ENCODE assay signal across 8 mouse cellular contexts in the genomic region with DNA sequence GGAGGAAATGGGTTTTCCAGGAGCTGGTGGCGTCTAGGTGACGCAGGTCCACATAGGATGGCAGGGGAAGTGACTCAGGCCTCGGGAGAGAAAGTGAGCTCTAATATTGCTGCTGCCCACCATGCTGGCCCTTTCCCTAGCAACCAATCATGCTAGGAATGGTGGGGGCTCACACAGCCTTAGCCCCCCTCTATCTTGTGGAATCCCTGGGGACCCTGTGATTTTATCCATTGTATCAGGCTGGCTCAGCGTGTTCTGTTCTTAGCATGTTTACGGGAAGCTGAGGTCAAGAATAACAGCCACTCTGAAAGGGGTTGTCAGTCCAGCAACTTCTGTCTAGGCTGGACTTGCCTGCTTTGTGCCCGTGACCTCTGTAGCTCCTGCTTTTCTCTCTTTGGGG. TPM values are rescaled to one million over a fixed set of nuclear protein-coding genes. Genes with fewer than 3 reads are reported as not detected.
DNase-seq lines count a peak whose midpoint lies in the region; ATAC-seq and TF ChIP-seq lines count a peak whose summit lies in the region.

No protein-coding gene starts in this region.

- DNase-seq in cerebellum, adult 2 months, result no peak
- no peak for DNase-seq in cerebellum, adult 9-10 months
- no peak for DNase-seq in forebrain, postnatal 0 days
- DNase-seq in cerebellum, postnatal 36 days, result no peak
- no peak for DNase-seq in thymus, postnatal 36 days
- no peak for DNase-seq in adrenal gland, adult 2 months

- H3K9me3 ChIP-seq in forebrain, postnatal 0 days (ENCODE audit: low read length), result no peaks in the 10 kb centered on the region
- H3K9me3 ChIP-seq in intestine, embryonic 15.5 days, result no peaks in the 10 kb centered on the region
- no peaks in the 10 kb centered on the region for H3K9me3 ChIP-seq in midbrain, embryonic 13.5 days

- peaks cover 4% of the 10 kb centered on the region; the same call in 1 of the 2 replicates for H3K4me1 ChIP-seq in cerebellum, adult 2 months (ENCODE audit: control insufficient read depth, insufficient read depth, low read length)
- peaks cover 59% of the 10 kb centered on the region for H3K4me1 ChIP-seq in forebrain, postnatal 0 days (ENCODE audit: insufficient read depth)
- H3K4me1 ChIP-seq in intestine, embryonic 15.5 days (replicated peaks), result peaks cover 48% of the 10 kb centered on the region
- peaks cover 63% of the 10 kb centered on the region for H3K4me1 ChIP-seq in midbrain, embryonic 13.5 days (replicated peaks)

- 75% methylated on average over 6 of the region's 6 CpGs for WGBS in cerebellum, adult 2 months
- WGBS in forebrain, postnatal 0 days, result 37% methylated on average over 6 of the region's 6 CpGs
- WGBS in intestine, embryonic 15.5 days, result 60% methylated on average over 6 of the region's 6 CpGs
- 24% methylated on average over 6 of the region's 6 CpGs for WGBS in midbrain, embryonic 13.5 days

- H3K9ac ChIP-seq in forebrain, postnatal 0 days, result peak overlapping the region; percentile 69
- H3K9ac ChIP-seq in intestine, embryonic 15.5 days, result no peak overlapping the region
- H3K9ac ChIP-seq in midbrain, embryonic 13.5 days (replicated peaks), result peak overlapping the region; percentile 97

- H3K4me2 ChIP-seq in forebrain, postnatal 0 days (ENCODE audit: low read depth), result peak overlapping the region; percentile 71
- H3K4me2 ChIP-seq in intestine, embryonic 15.5 days (replicated peaks), result no peak overlapping the region
- peak overlapping the region; percentile 98 for H3K4me2 ChIP-seq in midbrain, embryonic 13.5 days (replicated peaks)

- TF ChIP-seq CTCF in cerebellum, adult 2 months (IDR thresholded peaks at IDR 0.05; ENCODE audit: borderline replicate concordance, insufficient read depth, low read depth, low read length), result no peak
- TF ChIP-seq CTCF in forebrain, postnatal 0 days (IDR thresholded peaks at IDR 0.05; ENCODE audit: low read depth), result no peak

- no peak for ATAC-seq in forebrain, postnatal 0 days
- no peak for ATAC-seq in intestine, embryonic 15.5 days
- ATAC-seq in midbrain, embryonic 13.5 days, result no peak

- H3K27ac ChIP-seq in cerebellum, adult 2 months (ENCODE audit: insufficient read depth, low read length), result peak overlapping the region; percentile 44; the same call in 1 of the 2 replicates
- peak overlapping the region; percentile 96 for H3K27ac ChIP-seq in forebrain, postnatal 0 days (ENCODE audit: low read depth, low read length)
- H3K27ac ChIP-seq in intestine, embryonic 15.5 days, result peak overlapping the region; percentile 56
- peak overlapping the region; percentile 96 for H3K27ac ChIP-seq in midbrain, embryonic 13.5 days

- H3K27me3 ChIP-seq in cerebellum, adult 2 months (ENCODE audit: control insufficient read depth, insufficient read depth, low read length), result no peaks in the 10 kb centered on the region
- no peaks in the 10 kb centered on the region for H3K27me3 ChIP-seq in forebrain, postnatal 0 days (ENCODE audit: insufficient read depth, low read length)
- H3K27me3 ChIP-seq in intestine, embryonic 15.5 days (replicated peaks), result no peaks in the 10 kb centered on the region
- no peaks in the 10 kb centered on the region for H3K27me3 ChIP-seq in midbrain, embryonic 13.5 days

- no peak for TF ChIP-seq POLR2A in cerebellum, adult 2 months (IDR thresholded peaks at IDR 0.05; ENCODE audit: borderline replicate concordance, insufficient read depth, low read length)

- H3K36me3 ChIP-seq in forebrain, postnatal 0 days (ENCODE audit: insufficient read depth), result peaks cover 11% of the 10 kb centered on the region
- no peaks in the 10 kb centered on the region for H3K36me3 ChIP-seq in intestine, embryonic 15.5 days
- H3K36me3 ChIP-seq in midbrain, embryonic 13.5 days, result peaks cover 19% of the 10 kb centered on the region

- H3K4me3 ChIP-seq in cerebellum, adult 2 months (replicated peaks; ENCODE audit: insufficient read depth, low read depth, low read length), result no peak overlapping the region
- peak overlapping the region; percentile 41; the same call in 1 of the 2 replicates for H3K4me3 ChIP-seq in forebrain, postnatal 0 days (ENCODE audit: low read depth, low read length)
- H3K4me3 ChIP-seq in intestine, embryonic 15.5 days (replicated peaks), result no peak overlapping the region
- peak overlapping the region; percentile 71 for H3K4me3 ChIP-seq in midbrain, embryonic 13.5 days (replicated peaks)

RNA-seq across cellular contexts. Expression of a gene that starts 18.5 kb away (rescaled TPM):
- polyA plus RNA-seq in cerebellum, adult 2 months (2012; rRNA removed), result 0.16 and 0.25 TPM in 2 replicates
- 0.67 and 1.2 TPM in 2 replicates for total RNA-seq in forebrain, postnatal 0 days (2014; rRNA removed)
- polyA plus RNA-seq in forebrain, postnatal 0 days (2015; fragmentation: Nextera tagmentation; extraction: Ambion mirVana), result 0.47 and 0.69 TPM in 2 replicates
- polyA plus RNA-seq in intestine, embryonic 15.5 days (2015; fragmentation: Nextera tagmentation; extraction: Ambion mirVana), result 3.4 and 3.5 TPM in 2 replicates
- polyA plus RNA-seq in midbrain, embryonic 13.5 days (2015; fragmentation: Nextera tagmentation; extraction: Ambion mirVana), result 0.96 and 1.3 TPM in 2 replicates
- total RNA-seq in adrenal gland, adult 2 months (2021), result 1 to 10 TPM; 2.0 to 2.8 TPM
- polyA plus RNA-seq in adrenal gland, adult 2 months (2012; rRNA removed), result 9.1 and 11.2 TPM in 2 replicates

RNA-seq across cellular contexts. Expression of a gene that starts 24.5 kb away (rescaled TPM):
- 75.8 and 79.1 TPM in 2 replicates for polyA plus RNA-seq in cerebellum, adult 2 months (2012; rRNA removed)
- total RNA-seq in forebrain, postnatal 0 days (2014; rRNA removed), result 107 and 188 TPM in 2 replicates
- 79.8 and 101 TPM in 2 replicates for polyA plus RNA-seq in forebrain, postnatal 0 days (2015; fragmentation: Nextera tagmentation; extraction: Ambion mirVana)
- 22.4 and 23.8 TPM in 2 replicates for polyA plus RNA-seq in intestine, embryonic 15.5 days (2015; fragmentation: Nextera tagmentation; extraction: Ambion mirVana)
- 189 and 212 TPM in 2 replicates for polyA plus RNA-seq in midbrain, embryonic 13.5 days (2015; fragmentation: Nextera tagmentation; extraction: Ambion mirVana)
- total RNA-seq in adrenal gland, adult 2 months (2021), result 10 to 100 TPM; 17.3 to 24.3 TPM
- polyA plus RNA-seq in adrenal gland, adult 2 months (2012; rRNA removed), result 40.2 and 56.5 TPM in 2 replicates

RNA-seq across cellular contexts. Expression of a gene that starts 55.9 kb away (rescaled TPM):
- 2.2 and 5.1 TPM in 2 replicates for polyA plus RNA-seq in cerebellum, adult 2 months (2012; rRNA removed)
- 1.9 and 4.4 TPM in 2 replicates for total RNA-seq in forebrain, postnatal 0 days (2014; rRNA removed)
- 2.1 and 3.7 TPM in 2 replicates for polyA plus RNA-seq in forebrain, postnatal 0 days (2015; fragmentation: Nextera tagmentation; extraction: Ambion mirVana)
- not detected in 2 replicates for polyA plus RNA-seq in intestine, embryonic 15.5 days (2015; fragmentation: Nextera tagmentation; extraction: Ambion mirVana)
- 0.24 and 0.58 TPM in 2 replicates for polyA plus RNA-seq in midbrain, embryonic 13.5 days (2015; fragmentation: Nextera tagmentation; extraction: Ambion mirVana)
- total RNA-seq in adrenal gland, adult 2 months (2021), result not detected
- polyA plus RNA-seq in adrenal gland, adult 2 months (2012; rRNA removed), result not detected in 2 replicates

Comparison
In these comparisons a context has a peak if more than half of its experiments do, and no peak if none do; other contexts are left out.
1. H3K27ac ChIP-seq: peak in every context shown above with its lines; median percentile 96 in forebrain, postnatal 0 days; 96 in midbrain, embryonic 13.5 days; 56 in intestine, embryonic 15.5 days; 44 in cerebellum, adult 2 months.
2. H3K4me3 ChIP-seq: peak in forebrain, postnatal 0 days (single experiment) and midbrain, embryonic 13.5 days (single experiment); none in cerebellum, adult 2 months (single experiment) and intestine, embryonic 15.5 days (single experiment).